Mouse (Mus musculus): ENCODE data around the gene Ndufb6. TPM values are rescaled to one million over a fixed set of nuclear protein-coding genes. Genes with fewer than 3 reads are reported as not detected.
A peak's percentile ranks its signal among the peaks of the same experiment; 100 is the strongest.
"Not testable (repeated sequence)": the region's sequence is repeated elsewhere in the genome, so short reads cannot be mapped to it uniquely, and the experiment has no call there.

The Ndufb6 gene
- polyA plus RNA-seq, 1 experiment: 35.5 TPM

- Histone ChIP-seq H3K4me3 (replicated peaks) (no peak overlapping the region), H3K27me3 (ENCODE audit: control insufficient read depth) (peaks cover 6% of the 10 kb centered on the region), H3K9me3 (ENCODE audit: control insufficient read depth, low read length) (no peaks in the 10 kb centered on the region), H3K36me3 (ENCODE audit: control insufficient read depth) (no peaks in the 10 kb centered on the region), H3K4me1 (ENCODE audit: control insufficient read depth) (peaks cover 2% of the 10 kb centered on the region)
- no peak for TF ChIP-seq GATA1 (IDR thresholded peaks at IDR 0.05; ENCODE audit: low read length)
- no peak for TF ChIP-seq TAL1 (IDR thresholded peaks at IDR 0.05; ENCODE audit: low read length)
Measured at GRCm38 (mm10) chr4:40301076-40301789, 22.0 kb upstream of the Ndufb6 start.

GRCm38 (mm10) chr4:40299169-40299568, 19.9 kb upstream of the Ndufb6 start:
- no peaks in the 10 kb centered on the region for H3K36me3 ChIP-seq (ENCODE audit: control insufficient read depth)
- H3K4me1 ChIP-seq (ENCODE audit: control insufficient read depth): peaks cover 2% of the 10 kb centered on the region
- no peak for TF ChIP-seq GATA1 (IDR thresholded peaks at IDR 0.05; ENCODE audit: low read length)
- H3K4me3 ChIP-seq (replicated peaks): no peak overlapping the region
- peaks cover 6% of the 10 kb centered on the region for H3K9me3 ChIP-seq (ENCODE audit: control insufficient read depth, low read length)
- peaks cover 6% of the 10 kb centered on the region for H3K27me3 ChIP-seq (ENCODE audit: control insufficient read depth)

- H3K4me3 ChIP-seq (replicated peaks): not testable (repeated sequence)
- peaks cover 20% of the 10 kb centered on the region for H3K9me3 ChIP-seq (ENCODE audit: control insufficient read depth, low read length)
Measured at GRCm38 (mm10) chr4:40291511-40291910, 12.3 kb upstream of the Ndufb6 start.

GRCm38 (mm10) chr4:40289046-40289445, 9.8 kb upstream of the Ndufb6 start:
- Histone ChIP-seq H3K27me3 (ENCODE audit: control insufficient read depth) (no peaks in the 10 kb centered on the region), H3K4me3 (replicated peaks) (no peak overlapping the region), H3K4me1 (ENCODE audit: control insufficient read depth) (no peaks in the 10 kb centered on the region), H3K9me3 (ENCODE audit: control insufficient read depth, low read length) (peaks cover 13% of the 10 kb centered on the region), H3K36me3 (ENCODE audit: control insufficient read depth) (no peaks in the 10 kb centered on the region)
- TF ChIP-seq GATA1 (IDR thresholded peaks at IDR 0.05; ENCODE audit: low read length) (no peak), TAL1 (IDR thresholded peaks at IDR 0.05; ENCODE audit: low read length) (no peak)

More at GRCm38 (mm10) chr4:40291511-40291910, 12.3 kb upstream of the Ndufb6 start:
- H3K4me1 ChIP-seq (ENCODE audit: control insufficient read depth); H3K36me3 ChIP-seq (ENCODE audit: control insufficient read depth); H3K27me3 ChIP-seq (ENCODE audit: control insufficient read depth): not testable (repeated sequence)

GRCm38 (mm10) chr4:40287415-40287814, 8.2 kb upstream of the Ndufb6 start:
- H3K36me3 ChIP-seq (ENCODE audit: control insufficient read depth): no peaks in the 10 kb centered on the region
- no peak overlapping the region for H3K4me3 ChIP-seq (replicated peaks)
- peaks cover 10% of the 10 kb centered on the region for H3K9me3 ChIP-seq (ENCODE audit: control insufficient read depth, low read length)
- TF ChIP-seq TAL1 (IDR thresholded peaks at IDR 0.05; ENCODE audit: low read length) (no peak), GATA1 (IDR thresholded peaks at IDR 0.05; ENCODE audit: low read length) (no peak)
- H3K27me3 ChIP-seq (ENCODE audit: control insufficient read depth): no peaks in the 10 kb centered on the region
- H3K4me1 ChIP-seq (ENCODE audit: control insufficient read depth): no peaks in the 10 kb centered on the region

GRCm38 (mm10) chr4:40285582-40285981, 6.4 kb upstream of the Ndufb6 start:
- H3K4me3 ChIP-seq (replicated peaks): no peak overlapping the region
- TF ChIP-seq GATA1 (IDR thresholded peaks at IDR 0.05; ENCODE audit: low read length): no peak
- no peak for TF ChIP-seq TAL1 (IDR thresholded peaks at IDR 0.05; ENCODE audit: low read length)
- H3K36me3 ChIP-seq (ENCODE audit: control insufficient read depth): no peaks in the 10 kb centered on the region
- H3K9me3 ChIP-seq (ENCODE audit: control insufficient read depth, low read length): peaks cover 2% of the 10 kb centered on the region
- H3K27me3 ChIP-seq (ENCODE audit: control insufficient read depth): no peaks in the 10 kb centered on the region
- no peaks in the 10 kb centered on the region for H3K4me1 ChIP-seq (ENCODE audit: control insufficient read depth)

- TF ChIP-seq GATA1 (IDR thresholded peaks at IDR 0.05; ENCODE audit: low read length) (no peak), TAL1 (IDR thresholded peaks at IDR 0.05; ENCODE audit: low read length) (no peak)
- no peaks in the 10 kb centered on the region for H3K9me3 ChIP-seq (ENCODE audit: control insufficient read depth, low read length)
- no peaks in the 10 kb centered on the region for H3K27me3 ChIP-seq (ENCODE audit: control insufficient read depth)
- H3K4me1 ChIP-seq (ENCODE audit: control insufficient read depth): peaks cover 20% of the 10 kb centered on the region
- peak overlapping the region; percentile 89 for H3K4me3 ChIP-seq (replicated peaks)
- peaks cover 17% of the 10 kb centered on the region for H3K36me3 ChIP-seq (ENCODE audit: control insufficient read depth)
Measured at GRCm38 (mm10) chr4:40278880-40279275, 343 bp downstream of the Ndufb6 start.

GRCm38 (mm10) chr4:40269430-40270032, 9.7 kb downstream of the Ndufb6 start, which contains the start of the genes Smim27 and Topors:
Gene Smim27, plus strand, starts transcription at chr4:40269579.
Gene Topors, minus strand, starts transcription at chr4:40269850.
- Histone ChIP-seq H3K36me3 (ENCODE audit: control insufficient read depth) (peaks cover 50% of the 10 kb centered on the region), H3K27me3 (ENCODE audit: control insufficient read depth) (no peaks in the 10 kb centered on the region), H3K4me3 (replicated peaks) (peak within 1 kb of the TSS; percentile 96), H3K9me3 (ENCODE audit: control insufficient read depth, low read length) (no peaks in the 10 kb centered on the region), H3K4me1 (ENCODE audit: control insufficient read depth) (peaks cover 48% of the 10 kb centered on the region)
- TF ChIP-seq GATA1 (IDR thresholded peaks at IDR 0.05; ENCODE audit: low read length) (no peak), TAL1 (IDR thresholded peaks at IDR 0.05; ENCODE audit: low read length) (no peak)

GRCm38 (mm10) chr4:40268835-40269234, 10.4 kb downstream of the Ndufb6 start:
- Histone ChIP-seq H3K27me3 (ENCODE audit: control insufficient read depth) (no peaks in the 10 kb centered on the region), H3K9me3 (ENCODE audit: control insufficient read depth, low read length) (no peaks in the 10 kb centered on the region), H3K4me1 (ENCODE audit: control insufficient read depth) (peaks cover 48% of the 10 kb centered on the region), H3K4me3 (replicated peaks) (peak overlapping the region; percentile 96), H3K36me3 (ENCODE audit: control insufficient read depth) (peaks cover 49% of the 10 kb centered on the region)
- TF ChIP-seq GATA1 (IDR thresholded peaks at IDR 0.05; ENCODE audit: low read length) (no peak), TAL1 (IDR thresholded peaks at IDR 0.05; ENCODE audit: low read length) (no peak)

Data from erythroblast, embryonic 14.5 days (primary cell).